Mouse (Mus musculus) cerebellum, postnatal 25 days (tissue): ENCODE data around the gene Dock6.
"Not testable (repeated sequence)": the region's sequence is repeated elsewhere in the genome, so short reads cannot be mapped to it uniquely, and the experiment has no call there.

ENCODE experiments used
- DNase-seq, 2 experiments: peaks; one replicate each; pipeline ENCODE4 v3.0.0; 2021; ENCODE audit warnings: mixed read lengths in 2 of 2

Gene Dock6

GRCm38 (mm10) chr9:21852128-21853091 is at the start of gene Dock6:
TSS of gene Dock6 (minus strand) at chr9:21852635.
- DNase-seq, result peak; percentile 52 to 71

DNA sequence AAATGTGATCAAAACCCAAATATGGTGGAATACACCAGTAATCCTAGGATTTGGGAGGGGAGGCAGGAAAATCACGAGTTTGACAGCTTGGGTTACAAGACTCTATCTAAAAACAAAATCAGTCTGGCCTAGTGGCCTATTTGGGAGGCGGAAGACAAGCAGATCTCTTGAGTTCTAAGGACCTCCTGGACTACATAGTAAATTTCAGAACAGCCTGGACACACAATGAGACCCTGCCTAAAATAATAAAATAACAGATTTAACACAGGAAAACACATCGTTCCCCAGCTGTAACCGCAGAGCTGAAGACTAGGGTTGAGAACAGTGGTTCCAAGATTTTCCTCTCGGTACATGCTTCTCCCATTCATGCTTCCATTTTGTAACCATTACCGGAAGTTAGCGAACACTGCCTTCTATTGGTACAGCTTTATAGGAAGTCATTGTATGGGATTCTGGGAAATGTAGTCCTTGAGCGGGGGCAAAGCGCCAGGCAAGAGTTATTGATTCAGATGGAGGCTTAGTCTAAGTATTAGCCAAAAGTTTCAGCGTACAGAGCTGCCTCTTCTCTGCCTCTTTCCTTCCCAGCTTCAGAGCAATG is 48.9 kb upstream of the Dock6 start:
- peak; percentile 71 to 82 for DNase-seq

DNA sequence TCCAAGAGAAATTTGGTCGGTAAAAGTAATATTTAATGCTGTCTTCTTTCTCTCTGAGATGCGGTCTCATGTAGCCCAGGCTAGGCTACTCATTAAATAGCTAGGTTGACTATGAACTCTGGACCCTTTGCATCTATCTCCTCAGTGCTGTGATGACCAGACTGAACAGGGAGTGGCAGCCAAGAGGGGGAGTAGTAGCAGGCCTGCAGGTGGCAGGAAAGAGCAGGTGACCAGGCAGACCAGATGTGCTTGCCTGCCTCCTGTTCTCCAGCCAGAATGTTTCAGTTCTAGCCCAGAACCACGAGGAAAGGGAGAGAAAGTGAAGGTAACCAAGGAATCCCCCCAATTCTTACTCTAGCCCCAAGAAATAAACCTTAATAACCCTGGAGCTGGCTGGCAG is 36.8 kb upstream of the Dock6 start:
- DNase-seq, result no peak

DNA sequence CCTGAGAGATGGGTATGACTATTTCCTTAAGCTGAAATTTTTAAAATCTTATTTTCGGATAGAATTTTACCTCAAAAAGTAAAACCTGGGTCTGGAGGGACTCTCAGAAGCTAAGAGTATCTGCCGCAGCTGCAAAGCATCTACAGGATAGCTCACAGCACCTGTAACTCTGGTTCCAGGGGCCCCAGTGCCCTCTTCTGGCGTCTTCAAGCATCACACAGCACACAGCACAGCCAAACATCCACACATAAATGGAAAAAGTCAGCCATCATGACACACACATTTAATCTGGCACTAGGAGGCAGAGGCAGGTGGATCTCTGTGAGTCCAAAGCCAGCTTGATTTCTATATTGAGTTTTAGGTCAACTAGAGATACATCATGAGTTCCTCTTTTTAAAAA is 24.2 kb upstream of the Dock6 start:
- no peak for DNase-seq

- peak in 1 of 2 experiments; percentile 41 for DNase-seq
Observed at GRCm38 (mm10) chr9:21872204-21872603, 19.8 kb upstream of the Dock6 start.

DNA sequence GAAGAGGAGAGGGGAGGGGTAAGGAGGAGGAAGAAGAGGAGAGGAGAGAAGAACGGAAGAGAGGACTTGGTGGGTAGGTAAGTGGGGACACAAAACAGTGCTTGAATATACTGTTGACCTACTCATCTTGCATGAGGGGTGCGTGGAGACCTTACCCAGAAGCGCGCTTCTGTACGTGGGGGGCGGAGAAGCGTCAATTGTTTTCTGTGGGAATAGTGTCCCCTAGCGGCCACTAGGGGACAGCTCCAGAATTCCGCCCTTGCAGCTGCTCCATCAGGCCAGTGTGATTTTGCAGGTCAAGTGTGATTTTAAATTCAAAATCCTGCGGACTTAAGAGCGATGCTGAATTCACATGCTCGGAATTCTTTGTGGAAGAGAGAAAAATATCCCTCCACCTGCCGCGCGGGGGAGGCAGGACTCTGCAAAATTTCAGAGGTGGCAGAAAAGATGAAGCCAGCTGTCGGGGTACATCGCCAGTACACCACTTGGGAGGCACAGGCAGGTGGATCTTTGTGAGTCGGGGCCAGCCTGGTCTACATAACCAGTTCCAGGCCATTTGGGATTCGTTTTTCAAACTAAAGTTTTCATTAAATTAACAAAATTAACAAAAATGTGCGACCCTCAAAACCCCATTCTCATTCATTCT is 18.6 kb upstream of the Dock6 start:
- peak; percentile 64 to 74 for DNase-seq

DNA sequence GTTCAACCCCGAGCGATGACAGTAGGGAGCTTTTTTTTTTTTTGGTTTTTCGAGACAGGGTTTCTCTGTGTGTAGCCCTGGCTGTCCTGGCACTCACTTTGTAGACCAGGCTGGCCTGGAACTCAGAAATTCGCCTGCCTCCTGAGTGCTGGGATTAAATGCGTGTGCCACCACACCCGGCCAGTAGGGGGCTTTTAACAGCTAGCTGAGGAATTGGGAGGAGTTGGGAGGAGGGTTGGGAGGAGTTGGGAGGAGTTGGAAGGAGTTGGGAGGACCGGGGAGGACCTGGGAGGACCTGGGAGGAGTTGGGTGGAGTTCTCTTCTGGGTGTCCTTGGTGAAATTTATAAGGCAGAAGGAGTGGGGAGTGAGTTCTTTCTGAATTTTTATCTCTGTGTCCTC is 16.9 kb upstream of the Dock6 start:
- DNase-seq, result peak; percentile 47 to 74

GRCm38 (mm10) chr9:21867726-21868125 is 15.3 kb upstream of the Dock6 start:
- DNase-seq, result no peak

DNA sequence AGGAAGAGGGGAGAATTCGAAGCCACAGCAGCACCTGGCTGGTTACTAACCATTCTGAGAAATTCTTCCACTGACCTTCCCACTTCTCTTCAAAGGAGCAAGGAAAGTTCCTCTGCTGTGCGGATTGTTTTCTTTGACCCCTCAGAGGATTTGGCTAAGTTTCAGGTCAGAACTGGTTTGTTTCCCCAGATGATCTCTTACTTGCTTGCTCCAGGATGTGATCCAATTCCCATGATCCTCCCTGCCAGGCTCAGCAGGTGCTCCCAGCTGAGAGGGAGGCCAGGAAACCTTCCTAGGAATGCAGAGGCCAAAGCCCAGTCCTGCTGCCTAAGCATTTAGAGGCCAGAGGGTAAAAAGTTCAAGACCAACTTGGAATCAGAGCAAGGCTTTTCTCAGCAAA is 14.2 kb upstream of the Dock6 start:
- peak in 1 of 2 experiments; percentile 27 for DNase-seq

GRCm38 (mm10) chr9:21865673-21866398 is 13.4 kb upstream of the Dock6 start:
- DNase-seq, result no peak

DNA sequence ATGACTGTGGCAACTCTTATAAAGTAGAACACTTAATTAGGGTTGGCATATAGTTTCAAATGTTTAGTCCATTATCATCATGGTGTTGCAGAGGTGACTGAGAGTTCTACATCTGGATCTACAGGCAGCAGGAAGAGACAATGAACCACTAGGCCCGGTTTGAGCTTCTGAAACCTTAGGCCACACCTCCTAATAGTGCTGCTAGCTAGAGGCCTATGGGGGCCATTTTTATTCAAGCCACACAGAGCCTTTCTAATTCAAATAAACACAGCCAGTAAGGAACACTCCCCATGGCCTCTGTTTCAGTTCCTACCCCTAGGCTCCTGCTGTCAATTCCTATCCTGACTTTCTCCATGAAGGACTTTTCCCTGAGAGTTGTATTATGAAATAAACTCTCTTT is 9.7 kb upstream of the Dock6 start:
- DNase-seq, result no peak

GRCm38 (mm10) chr9:21860349-21860748 is 7.9 kb upstream of the Dock6 start:
- not testable (repeated sequence) for DNase-seq

DNA sequence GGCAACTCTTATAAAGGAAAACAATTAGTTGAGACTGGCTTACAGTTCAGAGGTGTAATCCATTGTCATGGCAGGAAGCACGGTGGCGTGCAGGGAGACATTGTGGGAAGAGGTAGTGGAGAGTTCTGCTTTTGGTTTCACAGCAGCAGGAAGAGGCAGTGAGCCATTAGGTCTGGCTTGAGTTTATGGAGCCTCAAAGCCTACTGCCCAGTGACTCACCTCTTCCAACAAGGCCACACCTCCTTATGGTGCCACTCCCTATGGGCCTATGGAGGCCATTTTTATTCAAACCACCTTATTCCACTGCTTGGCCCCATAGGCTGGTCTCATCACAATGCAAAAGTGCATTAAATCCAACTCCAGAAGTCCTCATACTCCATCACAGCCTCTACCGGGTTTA is 7.2 kb upstream of the Dock6 start:
- no peak for DNase-seq

- no peak for DNase-seq
Observed at GRCm38 (mm10) chr9:21858084-21858483, 5.6 kb upstream of the Dock6 start.

GRCm38 (mm10) chr9:21857501-21857900 is 5.1 kb upstream of the Dock6 start:
- DNase-seq, result no peak

GRCm38 (mm10) chr9:21854894-21855293 is 2.5 kb upstream of the Dock6 start:
- no peak for DNase-seq

GRCm38 (mm10) chr9:21853961-21854360 is 1.5 kb upstream of the Dock6 start:
- DNase-seq, result no peak

GRCm38 (mm10) chr9:21851084-21851483 is 1.4 kb downstream of the Dock6 start:
- no peak for DNase-seq

- DNase-seq, result no peak
Observed at GRCm38 (mm10) chr9:21849691-21850677, 2.5 kb downstream of the Dock6 start.

DNA sequence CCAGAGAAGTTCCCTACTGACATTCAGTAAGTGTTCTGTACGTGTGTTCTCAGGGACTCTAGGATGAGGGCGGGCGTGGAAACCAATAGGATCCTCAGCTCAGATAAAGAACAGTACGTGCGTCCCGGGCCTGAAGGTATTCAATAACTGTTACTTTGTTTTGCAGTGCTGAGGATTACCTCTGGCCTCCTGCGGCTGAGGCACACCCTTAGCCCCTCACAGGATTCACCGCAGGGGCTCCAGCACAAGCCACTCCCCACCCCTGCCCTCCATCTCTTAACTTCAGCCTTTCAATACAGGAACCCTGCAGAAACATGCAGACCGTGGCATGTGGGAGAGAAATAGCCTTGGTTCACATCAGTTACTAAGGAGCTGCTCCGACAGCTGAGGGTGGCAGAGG is 4.5 kb downstream of the Dock6 start:
- no peak for DNase-seq

DNA sequence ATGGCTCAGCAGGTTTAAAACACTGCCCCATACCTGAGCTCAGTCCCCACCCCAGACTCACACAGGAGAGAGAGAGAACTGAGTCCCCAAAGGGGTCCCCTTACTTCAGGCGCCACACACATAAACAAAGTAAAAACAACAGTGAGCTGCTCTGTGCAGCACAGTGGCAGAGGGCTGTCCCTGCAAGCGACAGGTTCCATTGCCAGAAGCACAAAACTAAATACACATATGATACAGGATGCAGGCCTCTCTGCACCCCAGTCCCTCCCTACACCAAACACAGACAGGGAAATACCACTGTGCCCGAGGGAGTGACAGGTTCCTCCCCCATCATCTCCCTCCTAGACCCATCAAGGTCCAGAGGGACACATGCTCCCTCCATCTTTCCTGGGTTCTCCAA is 5.0 kb downstream of the Dock6 start:
- no peak for DNase-seq
